Mouse (Mus musculus) adrenal gland, adult 2 months (tissue): ENCODE results near the gene Oxld1. TPM values are rescaled to one million over a fixed set of nuclear protein-coding genes. Genes with fewer than 3 reads are reported as not detected.

Source experiments
- DNase-seq: peaks from one replicate; pipeline ENCODE4 v3.0.0; 2021
- long read RNA-seq: library from polyadenylated mRNA; stranded (forward); transcript quantifications from one replicate; pipeline ENCODE4 v2.0.0, GENCODE M21; 2021
- polyA plus RNA-seq: library from polyadenylated mRNA; depleted of rRNA; stranded (reverse); fragments of >200 nt; gene quantifications from 2 replicates; pipeline ENCODE4 v1.2.3, GENCODE M21; 2012; rRNA removed
- total RNA-seq, 2 experiments: library from RNA; stranded (reverse); gene quantifications; 2 replicates each; pipeline ENCODE4 v1.2.3; 2021

The Oxld1 gene
- total RNA-seq: 10 to 100 TPM; 25.8 to 37.1 TPM
- polyA plus RNA-seq: 48.7 and 81.2 TPM in 2 replicates
- long read RNA-seq, transcript Oxld1-201 (2 exons, 813 nt): major isoform, 17 of 28 reads
- long read RNA-seq, partial matches to known transcripts: 0 of 28 reads
- long read RNA-seq, other reads (novel, unspliced or antisense): 9 of 28 reads

DNA sequence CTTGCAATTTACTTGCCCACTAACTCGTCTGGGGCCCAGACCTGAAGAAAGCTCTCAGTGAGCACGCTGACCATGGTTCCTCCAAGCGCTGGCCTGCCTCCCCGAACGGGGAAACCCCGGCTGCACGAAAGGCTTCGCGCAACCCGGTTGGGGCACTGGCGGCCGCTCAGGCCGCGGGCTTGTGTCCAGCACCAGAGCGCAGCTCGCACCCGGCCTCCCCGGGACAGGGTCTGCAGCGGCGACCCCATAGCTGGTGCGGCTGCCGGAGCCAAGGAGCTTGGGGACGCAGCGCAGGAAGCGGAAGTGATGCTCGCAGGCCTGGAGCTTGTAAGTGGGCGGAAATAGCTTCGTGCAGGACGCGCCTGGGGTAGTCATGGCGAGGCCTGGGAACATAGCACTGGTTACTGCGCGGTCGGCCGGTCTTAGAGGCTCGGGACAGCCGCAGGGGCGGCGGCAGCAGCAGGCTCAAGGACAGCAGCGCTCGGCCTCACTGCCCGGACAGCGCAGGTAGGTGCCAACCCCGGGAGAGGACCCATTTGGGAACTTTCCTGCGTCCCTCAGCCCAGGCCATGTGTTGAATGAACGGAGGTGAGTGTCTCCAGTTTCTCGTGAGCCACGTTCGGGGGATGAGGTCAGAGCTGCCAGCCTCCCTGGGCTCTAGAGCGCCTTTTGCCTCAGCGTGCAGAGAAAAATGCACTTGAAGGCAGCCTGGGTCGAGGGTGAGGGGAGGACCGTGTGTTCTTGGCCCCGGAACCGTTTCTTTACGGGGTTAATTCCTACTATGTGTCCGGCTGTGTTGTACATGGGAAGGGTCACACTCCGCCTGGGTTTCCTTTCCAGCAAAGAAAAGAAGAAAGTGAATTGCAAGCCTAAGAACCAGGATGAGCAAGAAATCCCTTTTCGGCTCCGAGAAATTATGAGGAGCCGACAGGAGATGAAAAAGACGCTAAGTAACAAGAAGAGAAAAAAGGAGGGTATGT lies at the start of gene Oxld1, which contains the start of gene Ccdc137:
Gene Oxld1 (minus strand): TSS at position 297 of the 980 bp plus-strand sequence.
Gene Ccdc137 (plus strand): TSS at position 344 of the 980 bp plus-strand sequence.
- peak; percentile 89 for DNase-seq

DNA sequence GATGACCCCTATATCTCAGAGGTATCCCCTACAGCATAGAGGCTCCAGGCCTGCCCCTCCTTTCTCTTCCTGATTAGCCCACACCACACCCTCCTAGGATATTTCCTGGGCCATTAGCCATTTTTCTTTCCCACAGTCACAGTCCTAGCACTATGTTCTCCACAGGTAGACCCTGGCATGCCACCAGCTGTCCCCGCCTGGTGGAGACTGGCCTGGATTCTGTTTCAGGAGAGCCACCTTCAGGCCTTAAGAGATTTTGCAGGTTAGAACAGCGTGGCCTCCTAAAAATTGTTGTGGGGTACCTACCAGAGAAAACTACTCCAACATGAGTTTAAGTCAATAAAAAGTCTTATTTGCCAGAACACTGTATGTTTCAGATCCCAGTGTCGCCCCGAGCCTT lies 49.0 kb upstream of the Oxld1 start:
- DNase-seq: peak; percentile 14

DNA sequence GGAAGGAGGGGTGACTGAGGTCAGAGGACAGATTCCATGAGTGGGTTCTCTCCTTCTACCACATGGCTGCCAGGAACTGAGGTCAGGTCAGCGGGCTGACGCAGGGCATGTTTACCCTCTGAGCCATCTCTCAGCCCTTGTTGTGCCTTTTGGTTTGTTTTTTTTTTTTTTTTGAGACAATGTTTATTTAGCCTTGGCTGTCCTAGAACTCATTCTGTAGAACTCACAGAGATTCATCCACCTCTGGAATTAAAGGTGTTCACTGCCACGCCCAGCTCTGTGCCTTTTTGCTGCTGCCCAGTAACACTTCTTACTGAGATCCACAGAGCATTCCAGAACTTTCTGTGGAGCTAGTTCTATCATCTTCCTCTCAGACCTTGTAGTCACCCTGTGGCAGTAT lies 47.8 kb upstream of the Oxld1 start:
- no peak for DNase-seq

DNA sequence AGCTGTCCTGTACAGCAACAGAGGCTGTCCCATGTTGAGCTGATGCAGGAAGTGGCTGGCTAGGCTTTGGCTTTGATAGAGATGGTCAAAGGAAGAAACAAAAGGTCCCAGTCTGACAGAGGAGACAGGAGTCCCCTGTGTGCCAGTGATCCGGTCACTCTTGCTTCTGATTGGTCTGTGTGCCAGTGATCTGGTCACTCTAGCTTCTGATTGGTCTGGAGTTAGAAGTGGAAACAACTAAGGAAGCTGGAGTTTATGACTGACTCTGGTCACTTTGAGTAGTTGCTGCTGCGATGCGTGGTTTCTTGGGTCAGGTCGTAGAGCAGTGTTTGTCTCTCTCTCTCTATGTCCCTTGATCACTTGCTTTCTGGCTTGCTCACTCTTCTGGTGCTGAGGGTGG lies 43.8 kb upstream of the Oxld1 start:
- DNase-seq: peak; percentile 3

DNA sequence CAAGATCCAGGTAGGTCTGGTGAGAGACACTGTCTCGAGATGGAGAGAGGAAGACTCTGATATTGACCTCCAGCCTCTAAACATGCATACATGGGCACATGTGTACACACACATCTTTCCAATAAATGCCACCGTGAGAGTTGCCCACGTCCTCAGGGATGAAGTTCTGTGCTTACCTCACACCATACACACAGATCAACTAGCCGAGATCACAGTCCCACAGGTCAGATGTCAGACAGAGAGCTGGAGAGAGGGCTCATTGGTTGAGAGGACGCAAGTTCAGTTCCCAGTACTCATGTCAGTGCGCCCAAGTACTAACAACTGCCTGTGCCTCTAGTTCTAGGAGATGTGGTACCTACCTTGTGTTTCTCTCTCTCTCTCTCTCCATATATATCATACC lies 43.1 kb upstream of the Oxld1 start:
- DNase-seq: no peak

DNA sequence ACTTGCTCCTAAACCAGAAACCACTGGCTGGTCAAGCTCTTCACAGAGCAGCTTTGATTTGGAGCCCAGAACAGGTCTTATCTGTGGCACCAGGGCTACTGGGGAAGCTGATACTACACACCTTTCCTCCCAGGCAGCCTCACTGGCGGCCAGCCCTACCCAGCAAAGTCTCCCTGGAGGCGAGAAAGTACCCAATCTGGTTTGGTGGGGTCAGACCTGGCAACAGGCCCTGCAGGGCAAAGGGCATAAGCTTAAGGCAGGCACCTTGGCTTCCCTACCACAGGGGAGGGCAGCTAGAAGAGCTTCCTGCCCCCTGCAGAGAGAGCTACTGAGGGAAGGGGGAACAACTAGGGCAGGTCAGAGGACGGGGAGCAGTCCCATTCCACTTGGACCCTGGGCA lies 42.5 kb upstream of the Oxld1 start:
- peak; percentile 51 for DNase-seq

DNA sequence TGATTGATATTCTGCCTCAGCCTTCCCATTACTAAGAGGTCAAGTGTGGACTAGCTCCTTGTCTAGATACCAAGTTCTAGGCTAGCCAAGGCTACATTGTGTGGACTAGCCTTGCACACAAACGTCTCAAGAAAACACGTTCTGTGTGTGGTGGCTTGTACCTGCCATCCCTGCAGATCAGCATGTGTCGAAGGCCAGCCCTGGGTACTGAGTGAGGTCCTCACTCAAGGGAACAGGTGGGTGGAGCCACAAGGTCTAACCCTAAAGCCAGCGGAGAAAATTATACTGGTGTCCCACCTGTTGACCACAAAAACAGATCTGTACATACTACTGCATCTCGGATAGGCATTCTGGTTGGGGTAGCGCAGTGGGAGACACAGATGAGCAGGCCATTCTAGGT lies 42.0 kb upstream of the Oxld1 start:
- DNase-seq: no peak

DNA sequence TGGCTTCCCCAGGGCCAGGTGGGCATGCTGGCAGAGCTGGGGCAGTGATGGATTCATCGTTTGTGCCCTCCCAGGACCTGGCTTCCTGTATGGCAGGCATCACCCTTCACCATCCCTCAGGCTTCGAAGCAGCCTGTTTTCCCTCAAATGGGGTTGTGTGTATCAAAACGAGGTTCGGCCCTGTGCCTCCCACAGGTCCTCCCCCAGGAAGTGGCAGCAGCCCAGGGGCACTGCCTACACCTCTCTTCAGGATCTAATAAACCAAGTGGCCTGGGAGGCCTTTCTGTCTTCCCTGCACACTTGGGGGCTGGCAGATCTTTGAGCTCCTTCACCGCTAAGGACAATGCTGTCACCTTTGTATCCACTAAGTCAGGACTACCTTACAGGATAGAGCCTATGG lies 41.0 kb upstream of the Oxld1 start:
- DNase-seq: no peak

DNA sequence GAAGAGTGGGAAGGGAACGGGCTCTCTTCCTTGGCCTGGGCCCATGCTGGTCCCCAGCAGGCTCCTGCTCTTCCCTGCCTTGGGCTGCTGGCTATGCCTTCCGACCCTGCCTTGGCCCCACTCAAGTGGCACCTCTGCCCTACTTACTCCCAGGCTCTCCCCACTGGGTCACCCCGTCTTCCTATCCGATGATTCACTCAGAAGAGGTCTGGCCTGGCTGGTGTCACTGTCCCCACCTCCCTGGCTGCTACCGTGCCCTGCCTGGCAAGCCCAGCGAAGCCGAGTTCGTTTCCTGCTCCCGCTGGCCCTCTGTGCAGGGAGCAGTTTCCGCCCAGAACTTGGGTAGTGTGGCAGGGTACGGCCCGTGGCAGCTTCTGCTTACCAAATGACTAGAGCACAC lies 40.4 kb upstream of the Oxld1 start:
- DNase-seq: peak; percentile 80

DNA sequence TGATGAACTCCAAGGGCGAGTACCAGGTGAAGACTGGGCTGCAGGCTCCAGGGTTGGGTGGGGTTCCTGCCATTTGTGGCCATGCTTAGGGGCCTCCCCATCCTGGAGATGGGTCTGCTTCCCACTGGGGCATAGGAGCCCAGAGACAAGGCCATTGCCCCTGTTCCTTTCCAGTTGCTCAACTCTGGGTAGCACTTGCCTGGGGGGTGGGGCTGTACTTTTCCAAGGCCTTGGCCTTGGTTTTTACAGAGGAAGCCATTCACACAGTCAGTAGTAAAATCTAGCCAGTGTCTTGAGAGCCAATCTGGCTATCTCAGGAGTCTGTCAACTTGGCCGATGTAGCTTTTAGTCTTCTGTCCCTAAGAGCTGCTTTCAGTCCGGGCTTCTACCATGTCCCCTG lies 39.6 kb upstream of the Oxld1 start:
- DNase-seq: peak; percentile 93

DNA sequence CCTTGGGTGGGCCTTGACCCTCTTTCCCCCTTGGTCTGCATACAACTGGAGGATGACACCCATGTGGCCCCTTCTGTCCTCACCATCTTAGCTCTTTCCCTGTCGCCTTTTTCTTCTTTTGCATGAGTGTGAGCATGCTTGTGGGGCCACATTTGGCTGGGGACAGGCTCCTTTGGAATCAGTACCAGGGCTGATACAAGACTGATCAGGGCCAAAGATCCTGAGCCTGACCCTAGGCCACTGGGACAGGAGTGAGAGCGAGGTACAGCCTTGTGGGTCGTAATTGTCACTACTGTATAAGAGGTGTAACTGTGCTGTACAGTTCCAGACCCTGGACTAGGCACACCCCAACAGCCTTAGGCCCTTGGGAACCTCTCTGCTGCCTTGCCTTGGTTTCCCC lies 36.0 kb upstream of the Oxld1 start:
- DNase-seq: no peak

DNA sequence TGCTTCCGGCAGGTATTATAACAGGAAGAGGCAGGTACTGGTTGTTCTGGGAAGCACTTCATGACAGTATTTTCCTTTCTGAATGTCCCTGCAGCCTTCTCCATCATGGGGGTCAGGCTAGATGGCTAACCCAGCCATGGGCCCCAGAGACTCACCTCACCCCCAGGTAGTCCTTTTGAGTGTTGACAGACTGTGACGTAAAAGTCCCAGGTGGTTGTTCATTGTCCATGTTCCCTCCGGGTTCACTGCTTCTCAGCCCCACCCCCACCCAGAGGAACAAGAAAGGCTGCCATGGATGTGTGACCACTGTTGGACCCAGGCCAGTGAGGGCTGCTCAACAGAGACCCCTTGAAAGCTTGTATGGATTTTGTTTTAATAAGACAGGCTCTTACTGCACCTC lies 35.5 kb upstream of the Oxld1 start:
- no peak for DNase-seq

DNA sequence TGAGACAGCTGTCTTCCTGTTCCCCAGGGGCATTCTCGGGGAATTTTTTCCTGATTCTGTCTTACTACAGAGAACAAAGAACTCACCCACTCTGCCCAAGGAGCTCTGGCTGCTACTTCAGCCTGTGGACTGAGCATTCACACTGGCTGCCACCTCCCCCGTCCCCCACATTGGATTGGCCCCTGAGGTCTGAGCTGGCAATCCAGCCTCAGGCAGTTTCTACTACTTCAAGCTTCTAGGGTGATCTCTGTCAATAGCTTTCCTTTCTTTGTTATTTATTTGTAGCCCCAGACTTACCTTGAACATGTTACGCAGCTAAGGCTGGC lies 35.0 kb upstream of the Oxld1 start:
- DNase-seq: no peak

DNA sequence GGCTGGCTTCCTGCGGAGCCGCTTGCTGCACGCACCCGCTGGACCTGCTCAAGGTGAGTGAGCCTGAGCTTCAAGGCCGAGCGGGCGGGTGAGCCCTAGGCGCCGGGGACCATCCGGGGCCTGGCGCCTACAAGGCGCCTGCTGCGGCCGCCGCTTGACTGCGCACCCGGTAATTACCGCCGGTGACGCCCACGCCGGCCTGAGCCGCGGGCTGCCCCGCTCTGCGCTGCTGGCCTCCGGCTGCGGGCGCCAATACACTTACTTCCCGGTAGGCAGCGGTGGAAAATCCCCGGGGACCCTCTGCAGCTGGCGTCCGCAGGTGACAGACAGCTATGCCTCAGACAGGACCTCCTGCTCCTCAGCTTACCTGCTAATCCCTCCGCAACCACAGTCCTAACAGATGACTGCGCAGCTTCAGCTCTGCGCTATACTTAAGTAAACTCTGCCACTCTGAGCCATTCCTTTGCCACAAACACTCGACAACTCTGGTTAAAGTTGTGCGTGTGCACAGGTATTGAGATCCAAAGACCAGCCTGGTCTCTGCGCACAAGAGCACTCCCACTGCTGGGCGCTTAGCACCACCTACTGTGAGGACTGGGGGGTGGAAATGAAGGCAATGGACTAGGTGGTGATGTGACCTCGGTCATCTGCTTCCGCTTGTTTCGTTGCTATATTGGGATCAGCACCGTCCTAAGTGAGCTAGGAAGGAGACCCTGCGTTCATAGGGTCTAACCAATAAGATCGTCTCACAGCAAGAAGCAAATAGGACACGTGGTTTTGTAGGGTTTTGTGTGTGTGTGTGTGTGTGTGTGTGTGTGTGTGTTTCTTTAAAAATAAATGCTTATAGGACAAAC lies 34.4 kb upstream of the Oxld1 start:
- peak; percentile 74 for DNase-seq

DNA sequence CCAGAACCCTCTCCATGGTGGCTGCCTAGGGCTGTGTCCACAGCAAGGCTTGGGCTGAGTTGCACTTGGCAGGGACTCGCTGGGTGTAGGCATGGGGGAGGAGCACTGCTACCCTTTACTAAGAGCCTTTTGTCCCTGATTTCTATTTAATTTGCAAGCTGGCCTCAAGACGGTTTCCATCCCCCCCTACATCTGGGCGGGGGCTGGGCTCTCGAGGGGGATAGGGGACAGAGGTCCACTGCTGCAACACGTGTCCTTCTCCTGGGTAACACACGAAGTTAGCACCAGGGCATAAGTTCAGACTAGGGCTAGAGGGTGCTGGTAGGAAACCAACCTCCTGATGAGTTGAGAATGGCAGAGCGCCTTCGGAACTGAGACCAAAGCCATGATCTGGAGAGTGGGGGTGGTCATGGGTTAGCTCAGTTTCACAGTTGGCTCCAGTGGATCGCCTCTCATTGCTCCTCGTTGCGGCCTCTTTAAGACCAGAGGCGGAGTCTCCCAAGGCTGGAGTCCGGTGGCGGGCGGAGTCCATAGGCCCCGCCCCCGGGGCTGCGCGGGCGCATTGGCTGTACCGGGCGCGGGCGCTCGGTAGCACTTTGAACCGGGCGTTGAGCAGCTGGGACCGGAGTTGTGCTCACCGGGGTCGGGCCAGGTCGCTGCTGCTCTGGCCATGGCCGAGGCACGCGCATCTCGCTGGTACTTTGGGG lies 33.6 kb upstream of the Oxld1 start, which contains the start of gene Slc25a10:
Gene Slc25a10 (plus strand): TSS at position 524 of the 707 bp plus-strand sequence.
- DNase-seq: peak; percentile 95

DNA sequence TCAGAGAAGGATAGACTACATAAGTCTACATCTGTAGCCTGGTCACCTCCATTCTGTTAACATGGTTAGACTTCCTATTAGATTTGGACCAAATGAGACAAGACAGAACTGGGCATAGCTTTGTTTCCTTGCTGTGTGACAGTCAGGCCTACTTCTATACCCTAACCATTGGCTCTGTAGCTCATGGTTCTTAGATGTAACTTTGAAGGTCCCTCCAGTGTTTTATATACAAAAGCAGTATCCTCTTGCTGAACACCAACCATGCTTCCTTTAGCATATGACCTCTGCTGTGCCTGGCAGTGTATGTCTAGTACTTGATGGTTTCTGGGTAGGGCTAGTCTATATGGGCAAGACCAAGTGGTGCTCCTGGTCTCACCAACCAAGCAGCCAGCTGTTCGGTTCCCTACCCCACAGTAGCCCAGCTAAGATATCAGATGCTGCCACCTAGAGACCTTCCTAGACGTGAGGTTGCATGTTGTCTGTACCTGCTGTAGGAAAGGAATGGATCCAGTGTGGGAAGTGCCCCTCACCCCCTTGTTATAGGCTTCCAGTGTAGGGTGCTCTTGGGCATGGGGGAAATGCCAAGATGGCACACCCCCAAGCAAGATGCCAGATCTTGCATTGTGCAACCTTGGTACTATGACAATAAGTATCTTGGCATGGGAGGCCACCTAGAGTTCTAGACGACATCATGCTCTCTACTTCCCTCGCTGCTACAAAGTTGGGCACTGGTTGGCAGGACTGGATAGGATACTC lies 32.6 kb upstream of the Oxld1 start:
- DNase-seq: peak; percentile 56

DNA sequence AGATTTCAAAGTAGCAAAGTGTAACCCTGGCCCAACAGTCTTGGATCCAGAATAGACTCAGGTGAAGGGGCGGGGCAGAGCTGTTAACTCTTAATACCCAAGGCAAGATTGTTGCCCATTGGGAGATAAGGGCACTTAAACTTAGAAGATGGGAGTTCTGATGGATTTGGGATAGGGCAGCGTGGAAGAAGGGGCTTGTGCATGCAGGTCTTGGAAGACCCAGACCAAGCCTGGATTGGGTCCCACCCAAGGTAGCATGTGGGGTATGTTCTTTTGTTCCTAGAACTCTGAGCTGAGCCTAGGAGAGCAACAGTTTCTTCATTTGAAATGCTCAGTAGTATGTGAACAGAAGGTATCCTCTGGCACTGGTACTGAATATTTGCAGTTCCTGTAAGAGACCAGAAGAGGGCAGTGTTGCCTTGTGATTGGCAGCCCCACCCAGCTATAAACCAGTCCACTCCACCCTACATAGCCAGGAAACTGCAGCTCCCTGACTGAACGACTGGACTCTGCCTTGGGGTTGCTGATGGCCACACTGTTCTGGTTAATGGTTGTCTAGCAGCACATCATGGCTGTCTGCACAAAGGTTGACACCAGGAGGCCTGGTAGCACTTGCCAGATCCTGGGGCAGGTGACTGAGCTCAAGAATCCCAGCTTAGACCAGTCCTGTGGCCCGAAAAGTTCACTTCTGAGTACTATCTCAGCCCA lies 31.3 kb upstream of the Oxld1 start:
- peak; percentile 78 for DNase-seq

DNA sequence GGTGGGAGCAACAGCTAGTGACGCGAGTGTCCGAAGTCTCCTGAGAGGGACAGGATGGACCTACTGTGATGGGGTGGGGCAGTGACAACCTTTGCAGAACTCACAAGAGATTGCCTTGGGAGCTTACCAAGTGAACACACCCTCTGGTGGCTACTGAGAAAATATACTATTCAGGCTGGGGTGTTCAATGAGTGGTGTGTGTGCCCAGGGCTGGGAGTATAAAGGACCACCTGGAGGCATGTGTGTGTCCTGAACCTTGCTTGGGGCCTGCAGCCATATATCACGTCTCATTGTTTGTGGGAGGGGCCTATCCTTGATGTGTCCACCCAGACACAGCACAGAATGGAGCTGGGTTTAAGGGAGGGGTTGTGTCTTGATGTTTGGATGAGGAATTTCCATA lies 30.6 kb upstream of the Oxld1 start:
- no peak for DNase-seq

DNA sequence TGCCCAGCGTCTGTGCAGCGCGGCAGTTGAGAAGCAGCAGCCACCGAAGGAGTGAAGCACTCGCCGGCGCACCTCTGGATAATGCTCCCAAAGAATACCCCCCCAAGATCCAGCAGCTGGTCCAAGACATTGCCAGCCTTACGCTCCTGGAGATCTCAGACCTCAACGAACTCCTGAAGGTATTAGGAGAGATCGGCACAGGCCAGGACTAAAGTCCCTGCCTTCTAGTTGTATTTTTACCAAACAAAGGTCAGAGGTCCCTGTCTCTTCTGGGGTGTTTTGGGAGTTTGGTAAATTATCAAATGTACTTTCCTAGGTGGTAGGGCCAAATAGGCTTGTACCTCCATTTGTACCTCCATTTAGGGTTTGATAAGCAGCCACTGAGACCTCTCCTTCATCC lies 27.4 kb upstream of the Oxld1 start:
- no peak for DNase-seq

DNA sequence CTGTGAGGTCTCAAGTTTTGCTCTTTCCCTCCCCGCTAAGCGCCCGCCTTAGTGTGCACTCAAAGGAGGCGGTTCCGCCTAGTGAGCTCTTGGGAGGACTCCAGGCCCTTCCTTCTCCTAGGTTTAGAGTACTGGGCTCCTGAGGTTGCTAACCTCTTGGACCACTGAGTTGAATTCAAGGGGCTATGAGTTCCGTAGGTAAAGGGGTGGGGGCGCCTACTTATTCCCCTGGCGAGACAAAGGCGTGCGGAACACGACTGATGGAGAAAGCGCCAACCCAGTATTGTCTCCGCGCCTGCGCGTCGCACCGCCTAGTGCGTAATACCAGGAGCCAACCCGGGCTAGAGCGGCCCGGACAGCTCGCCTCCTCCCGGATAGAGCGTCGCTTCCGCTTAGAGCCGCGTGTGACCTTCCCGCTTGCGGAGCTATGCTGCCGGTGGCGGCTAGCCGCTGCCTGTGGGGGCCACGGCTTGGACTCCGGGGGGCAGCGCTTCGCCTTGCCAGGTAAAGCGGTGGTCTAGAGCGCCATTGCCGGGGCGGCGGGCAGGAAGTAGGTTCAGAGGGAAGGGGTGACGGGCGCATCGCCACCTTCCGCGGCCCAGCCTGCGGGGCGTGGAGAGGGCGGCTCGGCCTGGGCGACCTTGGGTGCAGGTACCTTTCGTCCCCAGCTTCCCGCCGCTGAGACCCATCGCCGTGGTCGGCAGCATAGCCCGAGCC lies 26.6 kb upstream of the Oxld1 start, which contains the start of gene Mrpl12:
Gene Mrpl12 (plus strand): TSS at position 349 of the 717 bp plus-strand sequence.
- peak; percentile 94 for DNase-seq
